Mouse (Mus musculus): ENCODE data around the gene Kif20b.

- TF ChIP-seq CTCF (IDR thresholded peaks at IDR 0.05; ENCODE audit: low read depth) = no peak
- TF ChIP-seq EP300 (optimal IDR thresholded peaks at IDR 0.05) = no peak
These were observed 45.5 kb upstream of the Kif20b start for GRCm38 (mm10) chr19:34876676-34877075.

Measured in stomach, postnatal 0 days (tissue).